Mouse (Mus musculus) brain, embryonic 14.5 days (tissue): ENCODE data around the gene Rtraf.

Source experiments
- CTCF ChIP-seq: fragments of 200-500 bp; IDR thresholded peaks from 2 replicates; pipeline ENCODE4 v1.5.1; 2012; ENCODE audit warnings: inconsistent platforms, mild to moderate bottlenecking, moderate library complexity, borderline replicate concordance; ENCODE audit not compliant: insufficient read depth, insufficient read length; ENCODE audit errors: extremely low read depth
- POLR2A ChIP-seq: fragments of 200-500 bp; IDR thresholded peaks from 2 replicates; pipeline ENCODE4 v1.6.1; 2012; ENCODE audit warnings: mild to moderate bottlenecking, inconsistent platforms, borderline replicate concordance; ENCODE audit not compliant: poor library complexity, insufficient read depth, insufficient read length, severe bottlenecking; ENCODE audit errors: extremely low read depth

- TF ChIP-seq POLR2A = no peak
- TF ChIP-seq CTCF = no peak
Measured at GRCm38 (mm10) chr14:19764331-19764730, 59.3 kb downstream of the Rtraf start.
